Mouse (Mus musculus) cerebellum, postnatal 4 days (tissue): Measurements from ENCODE around the gene Tns1.
A peak's percentile ranks its signal among the peaks of the same experiment; 100 is the strongest.

Source experiments
- DNase-seq, 2 experiments: peaks; one replicate each; pipeline ENCODE4 v3.0.0; 2022; ENCODE audit warnings: low spot score in 2 of 2, mixed read lengths in 1 of 2

Tns1 gene

GRCm38 (mm10) chr1:73958210-73958983, 165.9 kb downstream of the Tns1 start:
- DNase-seq: no peak

- no peak for DNase-seq
Observed at GRCm38 (mm10) chr1:73957428-73957827, 166.8 kb downstream of the Tns1 start.

GRCm38 (mm10) chr1:73956320-73956719, 167.9 kb downstream of the Tns1 start:
- no peak for DNase-seq

GRCm38 (mm10) chr1:73955259-73955842, 168.9 kb downstream of the Tns1 start:
- DNase-seq: no peak

GRCm38 (mm10) chr1:73954614-73955013, 169.6 kb downstream of the Tns1 start:
- DNase-seq: no peak

- no peak for DNase-seq
Observed at GRCm38 (mm10) chr1:73954015-73954408, 170.2 kb downstream of the Tns1 start.

GRCm38 (mm10) chr1:73953317-73954014, 170.8 kb downstream of the Tns1 start:
- no peak for DNase-seq

- no peak for DNase-seq
Observed at GRCm38 (mm10) chr1:73952598-73952997, 171.7 kb downstream of the Tns1 start.

- no peak for DNase-seq
Observed at GRCm38 (mm10) chr1:73951178-73951577, 173.1 kb downstream of the Tns1 start.

- no peak for DNase-seq
Observed at GRCm38 (mm10) chr1:73948757-73949156, 175.5 kb downstream of the Tns1 start.

- no peak for DNase-seq
Observed at GRCm38 (mm10) chr1:73947525-73948304, 176.5 kb downstream of the Tns1 start.

- DNase-seq: no peak
Observed at GRCm38 (mm10) chr1:73946701-73947100, 177.5 kb downstream of the Tns1 start.

GRCm38 (mm10) chr1:73944393-73944792, 179.9 kb downstream of the Tns1 start:
- peak in 1 of 2 experiments; percentile 45 for DNase-seq

GRCm38 (mm10) chr1:73943667-73944289, 180.5 kb downstream of the Tns1 start:
- peak in 1 of 2 experiments; percentile 53 for DNase-seq

- no peak for DNase-seq
Observed at GRCm38 (mm10) chr1:73943255-73943654, 181.0 kb downstream of the Tns1 start.

GRCm38 (mm10) chr1:73942243-73942642, 182.0 kb downstream of the Tns1 start:
- peak in 1 of 2 experiments; percentile 39 for DNase-seq

GRCm38 (mm10) chr1:73941697-73942096, 182.6 kb downstream of the Tns1 start:
- no peak for DNase-seq

GRCm38 (mm10) chr1:73940491-73941204, 183.6 kb downstream of the Tns1 start:
- no peak for DNase-seq

GRCm38 (mm10) chr1:73938597-73938996, 185.7 kb downstream of the Tns1 start:
- no peak for DNase-seq

GRCm38 (mm10) chr1:73937805-73938204, 186.4 kb downstream of the Tns1 start:
- DNase-seq: no peak

- DNase-seq: no peak
Observed at GRCm38 (mm10) chr1:73936537-73936936, 187.7 kb downstream of the Tns1 start.
